Mouse (Mus musculus) CH12F3 (cell line): ENCODE results near the gene Tnrc6b.

ENCODE experiments used
- in situ Hi-C: fragments of 300-500 bp; cut with MboI; formaldehyde crosslinking; loops from 2 replicates; pipeline ENCODE4 v1.14.3; 2020; ENCODE audit warnings: low sequenced_read_pairs

The Tnrc6b gene

DNA sequence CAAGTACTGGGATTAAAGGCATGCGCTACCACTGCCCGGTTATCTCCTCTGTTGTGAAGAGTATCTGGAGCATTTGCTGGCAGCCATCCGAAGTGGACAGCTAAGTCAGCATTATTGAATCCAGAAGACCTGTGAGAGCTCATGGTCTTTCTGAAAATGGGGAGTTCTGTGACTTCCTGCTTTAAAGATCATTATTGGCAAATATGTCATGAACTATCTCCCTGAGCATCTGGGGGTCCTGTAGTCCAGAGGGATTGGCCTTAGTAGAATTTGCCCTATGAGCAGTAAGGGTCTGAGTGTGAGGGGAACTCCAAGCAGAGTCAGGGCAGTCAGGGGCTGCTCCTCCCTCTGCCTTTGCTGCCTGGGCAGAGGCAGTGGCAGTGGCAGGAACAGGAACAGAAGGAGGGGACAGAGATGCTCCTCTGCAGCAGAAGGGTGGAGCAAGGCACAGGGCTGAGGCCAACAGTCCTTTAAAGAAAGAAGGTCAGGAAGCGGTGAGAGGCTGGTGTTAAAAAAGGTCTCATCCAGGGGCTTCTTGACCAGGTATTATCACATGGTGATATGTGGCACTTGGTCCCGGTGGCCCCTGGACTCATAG lies 69.1 kb downstream of the Tnrc6b start:
- in situ Hi-C loops, result no loop called here

DNA sequence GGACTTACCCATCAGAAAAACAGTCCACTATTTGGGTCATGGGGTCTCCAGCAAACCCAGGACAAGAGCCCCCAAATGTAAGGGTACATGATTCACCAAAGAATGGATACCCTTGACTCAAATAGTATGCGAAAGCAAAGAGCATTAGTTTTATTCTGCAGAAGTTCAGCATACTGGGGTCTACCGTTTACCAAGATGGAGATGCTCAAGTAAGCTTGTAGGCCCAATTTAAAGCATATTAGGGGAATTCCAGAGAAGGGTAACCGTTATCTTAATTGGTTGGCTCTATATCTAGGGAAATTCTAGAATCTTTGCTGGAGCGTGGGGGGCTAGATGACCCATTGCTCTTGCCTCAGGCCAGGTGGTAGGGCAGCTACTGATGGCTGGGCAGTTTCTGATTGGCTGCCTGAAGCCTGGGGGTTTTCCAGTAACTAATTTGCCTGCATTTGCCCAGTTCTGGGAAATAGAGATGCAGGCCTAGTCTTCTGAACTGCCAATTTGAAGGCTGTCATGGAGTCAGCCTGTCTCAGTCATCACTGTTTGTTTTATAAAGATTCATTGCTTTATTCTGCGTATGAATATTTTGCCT lies 70.2 kb downstream of the Tnrc6b start:
- in situ Hi-C loops, result no loop called here

DNA sequence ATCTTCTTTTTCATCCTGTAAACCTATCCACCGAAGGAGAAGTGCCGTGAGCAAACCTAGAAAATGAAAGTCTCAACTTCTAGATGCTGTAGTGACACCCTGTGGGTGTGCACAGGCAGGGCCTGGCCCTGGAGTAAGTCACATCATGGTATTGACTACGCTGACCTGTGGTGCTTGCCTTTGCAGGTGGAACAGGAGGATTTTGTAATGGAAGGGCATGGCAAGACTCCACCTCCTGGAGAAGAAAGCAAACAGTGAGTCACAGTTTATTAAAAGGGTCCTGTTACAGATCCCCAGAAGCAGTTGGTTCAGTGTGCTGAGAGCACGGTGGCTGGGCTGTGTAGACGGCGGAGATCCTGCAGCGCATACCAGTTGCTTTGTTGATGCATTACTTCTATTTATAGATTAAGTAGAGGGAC lies 73.4 kb downstream of the Tnrc6b start:
- in situ Hi-C loops, result no loop called here

DNA sequence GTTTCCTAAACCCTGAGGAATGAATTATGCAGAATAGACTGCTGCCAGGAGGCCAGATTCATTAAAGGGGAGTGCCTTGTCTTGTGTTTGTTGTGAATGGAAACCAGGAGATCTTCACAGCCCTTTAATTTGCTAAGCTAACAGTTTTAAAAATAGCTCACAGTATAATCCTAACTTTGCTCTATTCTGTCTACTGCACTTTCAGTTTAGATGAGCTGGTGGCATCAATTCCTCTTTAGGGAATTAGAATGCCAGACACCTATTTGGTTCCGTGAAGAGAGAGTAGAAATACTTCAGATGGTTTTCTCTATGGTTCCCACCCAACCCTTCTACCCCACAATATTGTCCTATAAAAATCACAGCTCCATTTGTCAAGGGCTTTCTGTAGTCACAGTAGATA lies 74.6 kb downstream of the Tnrc6b start:
- in situ Hi-C loops, result no loop called here

DNA sequence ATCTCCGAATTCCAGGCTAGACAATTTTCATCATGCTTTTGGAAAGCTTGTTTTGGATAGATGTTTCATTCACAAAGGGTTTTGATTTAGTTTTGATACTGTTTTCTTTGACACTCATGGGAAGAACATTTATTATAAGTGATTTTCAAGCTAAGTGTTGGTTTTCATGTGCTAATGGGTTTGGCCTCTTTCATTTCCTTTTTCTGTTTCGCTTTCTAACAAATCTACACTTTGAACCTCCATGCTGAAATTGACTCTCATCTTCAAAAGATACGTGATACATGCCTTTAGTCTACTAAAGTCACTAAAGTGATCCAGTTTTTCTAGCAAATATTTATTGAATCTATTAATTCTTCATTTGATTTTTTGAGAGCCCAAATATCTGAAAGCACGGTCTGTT lies 76.6 kb downstream of the Tnrc6b start:
- in situ Hi-C loops, result no loop called here

DNA sequence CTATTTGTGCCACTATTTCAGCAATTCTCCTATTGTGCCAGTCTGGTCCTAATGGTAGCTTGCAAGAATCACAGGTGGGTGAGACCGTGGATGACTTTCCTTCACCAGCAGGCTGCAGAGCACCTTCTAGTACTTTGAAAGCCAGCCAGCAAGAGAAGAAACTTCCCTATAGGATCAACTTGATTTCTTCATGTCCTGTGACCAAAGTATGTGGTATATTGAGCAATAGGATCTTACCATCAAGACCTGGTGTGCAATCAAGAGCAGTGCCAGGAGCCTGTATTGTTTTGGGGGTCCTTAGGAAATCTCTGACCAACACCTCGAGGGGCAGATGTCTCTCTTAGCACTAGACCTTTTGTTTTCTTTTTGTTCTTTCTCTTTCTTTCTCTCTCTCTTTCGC lies 81.4 kb downstream of the Tnrc6b start:
- in situ Hi-C loops, result loop anchor here (5.0 kb wide), 1 partner anchor 85 kb away; no protein-coding TSS in a partner anchor

DNA sequence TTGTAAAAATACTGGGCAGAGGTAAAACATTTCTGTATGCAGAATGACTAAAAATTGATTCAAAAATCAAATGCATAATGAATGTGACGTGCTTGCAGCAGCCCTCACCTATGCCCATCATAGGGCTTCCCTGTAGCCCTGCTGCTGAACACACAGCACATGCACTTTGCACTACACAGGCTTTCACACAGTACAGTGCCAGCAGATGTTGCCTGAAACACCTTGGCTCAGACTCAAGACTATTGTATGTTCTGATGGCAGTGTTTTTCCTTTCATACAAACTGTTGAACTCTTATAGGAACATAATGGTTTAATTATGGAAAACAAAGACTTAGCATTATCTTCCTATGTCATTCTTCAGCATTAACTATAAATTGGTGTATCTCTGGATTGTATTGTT lies 84.0 kb downstream of the Tnrc6b start:
- in situ Hi-C loops, result no loop called here

DNA sequence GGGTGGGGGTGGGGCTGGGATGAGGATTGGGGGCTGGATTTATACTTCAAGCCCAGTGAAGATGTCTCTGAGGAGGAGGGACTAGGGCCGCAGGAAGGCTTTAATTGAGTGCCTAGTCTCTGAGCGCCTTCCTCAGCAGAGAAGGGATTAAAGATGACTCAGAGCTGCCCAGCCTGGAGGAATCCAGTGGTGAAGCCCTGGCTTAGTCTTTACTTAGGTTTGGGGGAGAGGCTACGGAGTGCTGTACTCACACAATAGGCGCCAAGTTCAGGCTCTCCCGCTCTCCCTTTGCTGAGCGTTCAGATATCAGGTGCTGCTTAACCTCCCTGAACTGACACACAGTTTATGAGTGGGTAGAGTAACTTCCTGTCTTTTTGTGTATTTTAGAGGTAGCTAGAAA lies 86.6 kb downstream of the Tnrc6b start:
- in situ Hi-C loops, result no loop called here

DNA sequence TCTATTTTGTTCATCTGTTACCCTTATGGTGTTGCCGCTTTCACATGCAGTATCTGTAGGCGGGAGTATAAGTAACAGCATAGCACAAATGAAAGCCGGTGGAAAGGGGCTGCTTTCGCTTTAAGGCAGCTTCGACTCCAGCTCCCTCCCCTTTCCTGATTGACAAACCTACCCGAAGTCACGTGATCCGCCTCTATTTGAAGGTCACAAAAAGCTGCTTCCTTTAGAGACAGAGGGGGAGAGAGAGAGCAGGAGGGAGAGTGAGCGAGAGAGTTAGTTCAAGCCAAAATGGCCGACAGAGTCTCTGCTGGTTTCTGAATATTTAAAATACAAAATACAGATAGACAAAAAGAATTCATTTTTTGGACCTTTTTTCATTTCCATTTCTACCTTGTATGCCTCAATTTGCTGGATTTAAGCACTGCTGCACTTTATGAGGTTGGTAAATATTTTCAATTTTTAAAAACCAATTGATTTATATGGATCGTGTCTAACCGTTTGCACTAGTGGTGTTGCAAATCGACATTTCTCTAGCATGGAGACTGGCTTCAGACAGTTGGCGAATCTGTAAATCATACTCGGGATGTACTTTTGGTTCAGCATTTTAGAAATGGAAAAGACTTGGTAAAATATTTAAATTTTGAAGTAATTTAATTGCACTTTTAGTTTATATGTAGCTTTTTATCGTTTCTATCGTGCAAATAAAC lies 87.4 kb downstream of the Tnrc6b start:
- in situ Hi-C loops, result no loop called here

DNA sequence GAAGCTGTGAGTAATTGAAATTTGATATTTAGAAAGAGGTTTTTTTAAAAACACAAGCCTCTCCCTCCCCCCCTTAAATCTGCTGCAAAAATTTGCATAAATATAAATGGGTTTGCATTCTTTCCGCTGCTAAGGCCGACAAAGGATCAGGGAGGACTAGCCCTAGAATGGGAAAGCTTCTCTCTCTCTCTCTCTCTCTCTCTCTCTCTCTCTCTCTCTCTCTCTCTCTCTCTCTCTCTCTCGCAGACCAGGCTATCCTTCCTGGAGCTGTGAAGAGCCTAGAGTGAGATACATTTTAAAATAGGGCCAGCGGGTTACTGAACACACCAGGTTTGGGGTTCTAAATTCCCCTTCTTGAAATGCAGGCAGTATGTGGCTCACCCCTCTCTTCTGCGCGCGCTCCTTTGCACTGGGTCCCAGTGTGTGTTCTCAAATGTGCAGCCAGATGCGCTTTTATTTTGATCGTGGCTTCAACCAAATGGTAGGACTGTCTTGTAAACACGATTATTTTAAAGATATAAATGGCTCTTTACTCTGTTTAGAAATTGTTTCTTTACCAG lies 88.0 kb downstream of the Tnrc6b start:
- in situ Hi-C loops, result no loop called here

DNA sequence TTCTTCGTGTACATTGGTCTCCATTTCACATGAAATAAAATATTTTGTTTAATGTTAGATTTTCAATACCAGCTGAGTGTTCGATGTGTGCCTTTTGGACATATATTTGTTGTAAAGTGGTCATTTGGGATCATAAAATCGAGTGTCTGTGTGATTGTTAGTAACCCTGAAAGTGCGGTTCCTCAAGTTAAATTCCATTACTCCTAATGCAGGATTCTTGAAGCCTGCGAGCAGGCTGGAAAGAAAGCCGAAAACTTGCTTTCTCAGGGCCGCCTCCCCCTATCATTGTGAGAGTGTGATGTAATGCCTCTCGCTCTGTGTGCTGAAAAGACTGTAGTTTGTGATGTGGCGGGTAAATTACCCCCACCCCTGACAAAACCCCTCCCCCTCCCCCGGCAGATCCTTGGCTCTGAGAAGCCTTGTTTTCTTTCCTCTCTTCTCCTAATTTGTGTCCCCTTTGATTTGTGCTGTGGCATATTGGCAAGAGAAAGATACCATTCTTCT lies 88.6 kb downstream of the Tnrc6b start:
- in situ Hi-C loops, result no loop called here

DNA sequence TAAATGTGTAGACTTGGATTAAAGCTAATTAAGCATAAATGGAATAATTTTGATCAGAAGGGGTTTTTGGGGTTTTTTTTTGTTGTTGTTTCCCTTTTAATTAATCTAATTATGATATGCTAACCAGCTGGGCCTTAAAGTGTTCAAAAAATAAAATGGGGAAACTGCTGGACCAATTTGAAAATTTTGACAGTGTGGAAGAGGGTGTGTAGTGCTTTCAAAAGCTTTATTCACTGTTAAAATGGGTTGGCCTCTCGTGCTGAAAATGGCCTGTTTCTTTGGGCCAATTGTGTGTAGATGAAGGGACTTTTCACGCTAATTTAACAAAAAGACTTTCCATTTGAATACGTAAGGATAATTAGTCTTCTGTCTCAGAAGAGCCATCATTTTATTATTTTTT lies 89.1 kb downstream of the Tnrc6b start:
- in situ Hi-C loops, result no loop called here

DNA sequence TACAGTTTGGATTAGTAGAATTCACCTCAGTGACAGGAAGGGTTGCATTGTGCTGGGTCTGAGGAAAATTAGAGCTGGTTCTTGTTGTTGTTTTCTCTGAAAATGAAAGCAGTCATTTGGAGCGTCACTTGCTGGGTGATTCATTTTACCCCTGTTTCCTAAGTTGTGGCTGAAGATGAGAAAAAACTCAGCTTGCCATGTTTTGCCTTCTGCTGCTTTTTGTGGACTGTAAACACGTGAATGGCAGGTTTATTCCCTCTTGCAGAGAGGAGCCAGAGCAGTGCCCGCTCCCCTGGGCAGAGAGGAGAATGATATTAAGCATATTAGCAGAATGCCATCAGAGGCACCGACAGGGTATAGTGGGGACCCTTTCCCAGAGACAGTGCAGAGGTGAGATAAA lies 89.7 kb downstream of the Tnrc6b start:
- in situ Hi-C loops, result no loop called here

DNA sequence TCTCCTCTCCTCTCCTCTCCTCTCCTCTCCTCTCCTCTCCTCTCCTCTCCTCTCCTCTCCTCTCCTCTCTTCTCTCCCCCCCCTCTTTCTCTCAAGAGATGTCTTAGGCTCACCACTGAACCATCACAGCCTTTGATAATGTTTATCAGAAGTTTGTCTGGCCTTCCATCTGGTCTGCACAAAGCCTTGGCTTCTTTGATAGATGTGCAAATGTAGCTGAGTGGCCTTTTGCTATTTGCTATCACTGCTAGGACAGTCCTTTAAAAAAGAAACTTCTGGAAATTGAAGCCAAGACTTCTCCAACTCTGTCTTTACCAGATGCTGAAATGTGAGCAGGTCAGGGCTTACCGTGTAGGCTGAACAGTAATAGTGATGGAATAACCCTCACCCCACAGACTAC lies 90.5 kb downstream of the Tnrc6b start:
- in situ Hi-C loops, result no loop called here

DNA sequence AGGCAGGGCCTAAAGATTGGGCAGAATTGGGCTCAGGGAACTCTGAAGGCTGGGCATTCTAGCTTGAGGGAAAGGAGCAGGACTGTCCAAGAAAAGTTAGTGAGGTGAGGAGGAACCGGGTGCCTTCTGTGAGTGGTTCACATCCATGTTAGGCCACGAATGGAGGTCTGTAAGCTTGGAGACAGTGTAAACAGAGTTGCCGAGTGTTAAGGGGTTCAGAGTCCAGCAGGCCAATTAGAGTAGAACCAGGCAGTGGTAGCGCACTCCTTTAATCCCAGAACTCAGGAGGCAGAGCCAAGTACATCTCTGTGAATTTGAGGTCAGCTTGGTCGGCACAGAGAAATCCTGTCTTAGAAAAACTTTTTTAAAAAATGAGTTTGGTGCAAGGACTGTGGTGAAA lies 96.0 kb downstream of the Tnrc6b start:
- in situ Hi-C loops, result no loop called here

DNA sequence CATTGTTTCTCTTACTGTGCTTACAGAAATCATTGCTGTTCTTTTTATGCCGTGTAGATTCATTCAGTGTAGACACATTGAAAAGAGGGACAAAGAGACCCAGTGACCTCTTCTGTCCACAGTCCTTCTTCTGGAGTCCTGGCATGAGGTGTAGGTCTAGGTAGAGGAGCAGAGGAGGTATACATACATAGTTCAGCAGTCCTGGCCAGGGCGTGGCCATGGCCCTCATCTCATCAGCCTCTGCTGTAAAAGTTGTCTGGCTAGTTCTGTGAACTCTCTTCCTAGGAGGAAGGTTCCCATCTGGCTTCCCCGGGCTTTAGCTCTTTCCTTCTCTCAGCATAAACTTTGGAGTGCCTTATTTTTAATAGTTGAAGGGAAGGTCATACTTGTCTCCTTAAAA lies 99.1 kb downstream of the Tnrc6b start:
- in situ Hi-C loops, result no loop called here

DNA sequence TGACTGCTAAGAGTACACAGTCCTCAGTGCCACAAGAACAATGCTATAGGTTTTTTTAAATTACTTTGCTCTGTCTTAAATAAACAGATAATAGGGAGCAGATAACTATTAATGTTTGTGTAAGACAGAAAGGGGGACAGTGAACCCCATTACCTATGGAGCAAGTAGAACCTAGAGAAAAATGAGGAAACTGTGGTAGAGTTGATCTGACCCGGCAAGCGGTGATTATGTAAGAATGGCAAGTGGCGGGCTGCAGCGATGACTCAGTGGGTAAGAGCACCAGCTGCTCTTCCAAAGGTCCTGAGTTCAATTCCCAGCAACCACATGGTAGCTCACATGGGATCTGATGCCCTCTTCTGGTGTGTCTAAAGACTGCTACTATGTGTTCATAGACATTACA lies 101.7 kb downstream of the Tnrc6b start:
- in situ Hi-C loops, result no loop called here

DNA sequence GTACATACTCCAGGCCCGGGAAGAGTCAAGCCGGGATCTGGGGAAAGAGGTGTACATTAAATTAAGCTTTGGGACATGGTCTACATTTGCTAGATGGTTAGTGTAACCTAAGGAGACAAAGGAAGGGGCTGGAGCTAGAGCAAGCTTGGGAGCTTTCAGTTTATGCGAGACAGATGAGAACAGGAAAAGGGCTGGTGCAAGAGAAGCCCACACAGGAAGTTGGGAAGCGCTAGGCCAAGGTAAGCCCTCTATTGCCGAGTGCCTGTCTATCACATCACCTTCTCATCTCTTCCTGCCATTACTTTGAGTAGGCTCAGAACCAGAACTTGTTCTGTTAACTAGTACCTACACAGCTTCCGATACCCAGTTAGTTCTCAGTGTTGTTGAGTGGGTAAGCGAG lies 103.7 kb downstream of the Tnrc6b start:
- in situ Hi-C loops, result no loop called here

DNA sequence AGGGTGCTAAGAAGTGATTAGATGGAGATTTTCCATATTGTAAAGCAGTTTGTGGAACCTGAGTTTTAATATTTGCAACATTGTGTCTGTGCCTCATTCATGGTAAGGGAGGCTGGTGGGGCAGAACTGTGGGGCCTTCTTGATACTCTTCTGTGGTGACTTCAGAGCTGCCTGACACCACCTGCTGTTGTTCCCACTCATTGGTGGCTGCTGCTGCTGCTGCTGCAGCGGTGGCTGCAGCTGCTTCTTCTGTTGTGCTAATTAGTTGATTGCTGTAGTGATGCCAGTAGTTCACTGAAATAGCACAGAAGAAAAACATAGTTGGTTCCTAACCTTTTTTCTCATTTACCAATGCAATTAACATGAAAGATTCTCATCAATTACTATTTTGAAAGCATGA lies 111.2 kb downstream of the Tnrc6b start:
- in situ Hi-C loops, result no loop called here

DNA sequence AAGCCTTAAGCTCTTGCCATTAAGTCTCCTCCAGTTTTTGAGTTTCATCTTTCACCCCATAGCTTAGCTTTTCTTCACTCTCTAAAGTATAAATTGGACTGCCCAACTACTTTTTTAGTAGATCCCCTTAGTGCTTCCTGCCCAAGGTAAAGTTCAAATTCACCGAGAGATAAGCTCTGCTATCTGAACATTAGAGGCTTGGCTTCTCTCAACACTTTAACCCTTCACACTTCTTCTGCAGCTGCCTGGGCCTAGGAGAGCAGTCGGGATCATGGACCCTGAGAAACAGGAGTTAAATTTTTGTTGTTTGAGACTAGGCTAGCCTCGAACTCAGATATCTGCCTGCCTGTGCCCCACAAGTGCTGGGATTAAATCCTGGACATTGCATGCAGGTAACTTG lies 120.1 kb downstream of the Tnrc6b start:
- in situ Hi-C loops, result no loop called here

DNA sequence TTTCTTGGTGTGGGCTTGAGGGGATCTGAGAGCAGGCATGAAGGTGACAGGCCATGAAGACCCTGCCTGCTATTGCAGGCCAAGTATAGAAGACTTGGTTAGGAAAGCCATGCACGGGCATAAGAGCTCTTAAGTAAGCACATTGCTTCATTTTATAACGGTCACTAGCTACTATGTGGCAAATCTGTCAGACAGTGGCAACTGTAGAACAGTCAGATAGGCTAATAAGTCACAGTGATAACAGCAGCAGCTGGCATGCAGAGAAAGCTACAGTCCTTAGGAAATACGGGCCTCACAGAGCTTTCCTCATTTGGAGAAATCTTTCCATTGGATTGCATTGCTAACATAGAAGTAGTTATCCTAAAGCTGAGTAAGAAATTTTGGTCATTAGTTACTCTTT lies 121.7 kb downstream of the Tnrc6b start:
- in situ Hi-C loops, result no loop called here

DNA sequence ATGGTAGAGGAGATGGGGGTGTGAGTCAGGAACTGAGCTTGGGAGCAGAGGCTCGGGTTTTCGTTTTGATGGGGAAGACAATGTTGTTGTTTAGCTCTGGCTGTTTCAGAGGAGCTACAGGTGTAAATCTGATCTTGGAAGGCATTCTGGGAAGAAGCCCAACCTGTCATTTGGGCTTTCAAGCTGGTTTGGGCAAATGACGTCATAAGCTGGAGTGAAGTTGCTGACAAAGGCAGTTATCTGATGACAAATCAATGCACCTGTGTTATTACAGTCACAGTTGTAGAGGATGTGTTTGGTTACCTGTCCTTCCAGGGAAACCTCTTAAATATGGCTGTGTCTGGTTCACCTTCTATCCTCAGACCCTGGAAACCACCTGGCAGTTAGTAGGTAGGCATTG lies 125.1 kb downstream of the Tnrc6b start:
- in situ Hi-C loops, result no loop called here
